Mouse (Mus musculus): ENCODE results near the gene Ptgfr.

GRCm38 (mm10) chr3:151827950-151828610 lies 9.3 kb downstream of the Ptgfr start:
- no peak for TF ChIP-seq CTCF (IDR thresholded peaks at IDR 0.05; ENCODE audit: extremely low read depth, insufficient read depth, insufficient read length, insufficient replicate concordance)
- TF ChIP-seq POLR2A (IDR thresholded peaks at IDR 0.05; ENCODE audit: low read depth, low read length) = no peak
